Mouse (Mus musculus) c-Kit-positive CD71-positive TER-119-negative erythroid progenitor cells, embryonic 14.5 days (primary cell): ENCODE measurements around the gene Olfr564.

Experiments
- DNase-seq: peaks from one replicate; pipeline ENCODE4 v3.0.0-alpha.2; 2013; ENCODE audit warnings: low read depth

Gene Olfr564

DNA sequence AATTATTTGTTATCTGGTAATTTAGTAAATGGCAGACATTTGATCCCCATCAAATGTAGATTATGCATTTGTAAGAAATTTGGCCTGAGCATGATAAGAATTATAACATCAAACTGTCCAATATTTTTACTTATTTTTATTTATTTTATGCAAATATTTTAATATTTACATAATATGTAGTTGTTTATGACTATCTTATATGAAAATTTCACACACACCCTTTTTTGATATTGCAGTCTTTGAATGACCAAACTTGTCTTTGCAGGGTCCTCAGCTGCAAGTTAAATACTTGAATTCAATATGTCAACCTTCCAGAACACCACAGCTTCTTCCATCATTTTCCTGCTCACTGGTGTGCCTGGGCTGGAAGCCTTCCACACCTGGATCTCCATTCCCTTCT, at the start of gene Olfr564:
Olfr564 (plus strand) TSS at position 301 of the 400 bp plus-strand sequence.
- no peak for DNase-seq

DNA sequence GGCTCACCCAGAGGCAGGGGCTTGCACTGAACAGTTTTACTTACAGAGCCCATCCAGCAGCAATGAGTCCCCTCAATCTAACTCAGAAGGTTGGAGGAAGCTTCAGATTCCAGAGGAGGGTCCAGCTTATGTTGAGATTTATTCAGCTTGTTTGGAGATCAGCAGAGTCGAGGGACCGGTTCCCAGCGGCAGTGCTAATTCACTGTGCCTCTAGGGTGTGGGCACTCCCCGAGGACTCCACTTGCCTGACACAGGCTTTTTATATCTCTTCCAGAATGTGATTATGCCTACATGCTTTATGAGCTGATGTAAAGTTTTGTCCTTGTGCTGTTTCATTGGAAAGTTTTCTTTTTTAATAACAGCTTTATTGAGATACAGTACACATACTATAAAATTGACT, 44.0 kb upstream of the Olfr564 start, which contains the start of the genes Olfr560 and Olfr78:
Olfr560 (minus strand) TSS at position 101 of the 400 bp plus-strand sequence.
Olfr78 (minus strand) TSS at position 206 of the 400 bp plus-strand sequence.
- no peak for DNase-seq

DNA sequence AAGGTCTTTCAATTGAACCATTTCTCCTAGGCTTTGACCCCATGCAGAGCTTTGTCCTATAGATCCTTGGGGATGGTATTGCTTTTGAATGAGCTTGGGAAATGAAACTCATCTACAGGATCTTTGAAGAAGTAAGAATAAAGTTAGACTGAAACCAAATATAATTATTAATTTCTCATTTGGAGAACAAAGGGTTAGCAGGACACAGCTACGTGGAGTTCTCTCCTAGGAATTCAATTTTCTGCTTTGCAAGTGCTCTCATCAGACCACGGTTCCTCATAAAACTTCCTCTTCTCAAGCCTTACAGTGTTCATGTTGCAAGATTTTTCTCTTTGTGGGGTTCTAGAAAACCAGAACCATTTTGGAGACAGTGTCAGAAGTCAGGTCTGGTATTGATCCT, 32.4 kb upstream of the Olfr564 start, which contains the start of gene Olfr561:
Olfr561 (plus strand) TSS at position 301 of the 400 bp plus-strand sequence.
- no peak for DNase-seq
